Mouse (Mus musculus) heart, postnatal 10 days (tissue): ENCODE data around the gene Fgf2. TPM values are rescaled to one million over a fixed set of nuclear protein-coding genes. Genes with fewer than 3 reads are reported as not detected.

Experiments used
- DNase-seq, 2 experiments: peaks; one replicate each; pipeline ENCODE4 v3.0.0; 2021
- intact Hi-C: fragments of 180-260 bp; cut with DNase I; formaldehyde crosslinking; loops from one replicate; pipeline ENCODE4 v1.15.1; 2025
- total RNA-seq, 2 experiments: library from RNA; stranded (reverse); gene quantifications; 2 replicates each; pipeline ENCODE4 v1.2.3; 2021

Fgf2 gene
- total RNA-seq, 2 experiments from 2014 or later = 3.2 to 3.8 TPM

DNA sequence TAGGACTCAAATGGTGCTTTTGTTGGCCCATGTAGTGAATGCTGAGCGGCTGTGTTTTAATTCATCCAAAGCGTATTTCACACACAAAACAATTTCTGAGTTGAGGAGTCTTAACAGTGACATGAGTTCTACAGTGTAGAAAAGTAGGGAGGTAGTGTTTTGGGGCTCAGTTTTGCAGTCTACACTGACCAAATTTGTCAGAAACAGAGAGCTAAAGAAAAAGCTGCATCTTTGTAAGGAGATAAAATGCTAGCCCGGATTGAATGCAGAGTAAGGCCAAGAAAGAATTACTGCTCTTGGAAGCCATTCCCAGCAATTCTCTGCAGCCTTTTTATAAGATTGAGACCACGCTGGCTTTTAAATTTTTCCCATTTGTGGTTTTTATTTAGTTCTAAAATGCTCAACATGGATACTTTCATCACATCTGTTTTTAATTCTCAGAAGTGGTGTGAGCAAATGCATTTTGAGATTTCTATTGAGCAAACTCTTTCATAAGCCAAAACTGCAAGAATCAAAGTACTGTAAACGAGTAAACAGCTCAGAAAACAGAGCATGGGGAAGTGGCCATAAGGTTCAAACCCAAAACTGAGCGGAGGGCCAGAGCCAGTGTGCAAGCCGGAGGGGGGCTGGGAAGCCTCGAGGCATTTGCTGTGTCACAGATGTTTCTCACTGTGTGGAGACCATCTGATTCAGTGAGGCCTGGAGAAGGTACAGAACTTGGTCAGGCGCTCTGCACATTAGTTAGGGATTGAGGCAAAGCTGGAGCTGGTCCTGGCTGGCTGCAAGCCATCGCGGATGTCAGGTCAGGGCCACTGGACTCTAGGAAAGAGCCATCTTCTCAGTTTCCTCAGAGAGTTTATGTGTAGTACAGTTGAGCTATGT lies 53.8 kb downstream of the Fgf2 start:
- intact Hi-C loops = no loop called here
- DNase-seq = peak; percentile 54

DNA sequence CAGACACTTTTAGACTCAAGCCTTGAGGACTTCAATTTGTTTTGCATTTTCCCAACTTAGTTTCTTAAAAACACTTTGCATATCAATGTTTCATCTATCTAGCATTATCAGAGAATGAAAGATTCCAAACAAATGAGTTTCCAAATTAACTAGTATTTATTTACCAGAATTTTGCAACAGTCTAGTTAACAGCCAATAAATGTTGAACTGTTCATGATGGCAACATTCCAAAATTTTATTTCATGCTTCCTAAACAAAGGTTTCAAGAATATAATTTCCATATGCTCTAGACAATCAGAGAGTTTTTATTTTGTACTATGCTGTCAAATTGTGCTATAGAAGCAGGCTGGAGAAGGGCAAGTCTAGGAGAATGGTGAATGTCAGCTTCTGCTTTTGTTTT lies 59.5 kb downstream of the Fgf2 start:
- intact Hi-C loops = no loop called here
- no peak for DNase-seq

DNA sequence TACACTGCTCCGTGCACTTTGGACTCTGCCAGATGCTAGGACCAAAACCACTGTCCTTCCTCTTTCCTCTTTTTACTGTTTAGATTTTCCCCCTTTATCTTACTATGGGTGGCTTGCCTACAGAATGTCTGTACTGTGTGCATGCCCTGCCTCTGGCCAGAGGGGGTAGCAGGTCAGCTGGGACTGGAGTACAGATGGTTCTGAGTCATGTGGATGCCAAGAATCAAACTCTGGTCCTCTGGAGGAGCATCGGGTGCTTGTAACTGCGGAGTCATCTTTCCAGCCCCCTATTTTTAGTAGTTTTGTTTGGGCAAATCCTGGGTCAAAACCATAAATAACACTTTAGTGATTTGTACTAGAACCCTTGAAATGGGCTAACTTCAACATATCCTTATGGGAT lies 65.3 kb downstream of the Fgf2 start:
- no peak for DNase-seq
- intact Hi-C loops = loop anchor here (5.0 kb wide), 1 partner anchor 321 kb away; no protein-coding TSS in a partner anchor

- DNase-seq = peak; percentile 82 to 92
- intact Hi-C loops = loop anchor here (1.0 to 5.0 kb wide), 3 partner anchors 90 to 322 kb away; no protein-coding TSS in a partner anchor
Observed at GRCm38 (mm10) chr3:37414413-37414960, 66.3 kb downstream of the Fgf2 start.

GRCm38 (mm10) chr3:37418341-37418740 lies 70.2 kb downstream of the Fgf2 start:
- intact Hi-C loops = no loop called here
- no peak for DNase-seq

DNA sequence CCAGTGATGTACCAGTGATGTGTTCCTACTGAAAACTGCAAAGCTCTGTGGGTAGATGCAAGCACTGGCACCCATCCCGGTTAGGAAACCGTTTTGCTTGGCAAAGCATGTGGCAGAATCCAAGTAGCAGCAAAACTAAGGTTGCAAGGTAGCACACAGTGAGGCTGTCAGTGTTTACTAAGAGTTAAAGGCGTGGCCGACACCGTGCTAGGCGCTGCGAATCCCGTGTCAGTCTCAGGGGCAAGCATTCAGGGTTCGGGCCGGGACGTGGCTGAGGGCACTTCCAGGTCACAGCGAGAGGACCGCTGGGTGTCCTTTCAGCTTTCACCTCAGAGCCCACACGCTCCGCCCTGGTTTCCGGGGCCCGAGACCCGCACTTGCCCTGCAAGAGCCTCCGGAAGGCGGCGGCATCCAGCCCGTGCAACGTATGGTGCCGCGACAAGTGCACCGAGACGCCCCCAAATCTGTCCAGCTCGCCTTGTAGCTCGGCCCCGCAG lies 70.9 kb downstream of the Fgf2 start:
- DNase-seq = no peak
- intact Hi-C loops = no loop called here

DNA sequence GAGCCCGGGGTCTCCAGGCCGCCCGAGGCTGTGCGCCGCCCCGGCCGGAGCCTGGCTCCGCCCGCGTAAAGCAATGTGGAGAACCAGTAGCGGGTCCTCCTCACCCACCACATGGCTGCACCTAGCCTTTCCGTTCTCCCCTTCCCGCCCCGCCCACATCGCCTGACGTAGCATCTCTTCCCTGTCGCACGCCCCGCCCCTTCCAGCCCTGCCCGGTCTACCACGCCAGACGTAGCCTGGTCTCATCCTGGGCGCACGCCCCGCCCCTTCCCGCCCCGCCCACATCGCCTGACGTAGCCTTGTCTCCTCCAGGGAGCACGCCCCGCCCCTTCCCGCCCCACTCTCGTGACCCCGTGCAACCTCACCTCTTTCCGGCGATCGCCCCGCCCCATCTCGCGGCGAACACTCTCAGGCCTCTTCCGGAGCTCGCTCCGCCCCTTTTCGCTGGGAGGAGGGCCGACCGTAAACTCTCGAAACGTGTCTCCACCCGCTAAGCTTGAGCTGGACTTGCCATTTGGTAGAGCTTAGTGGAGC lies 71.4 kb downstream of the Fgf2 start, which contains the start of gene Spata5:
Spata5 (plus strand) TSS at position 439 of the 534 bp plus-strand sequence.
- peak; percentile 98 for DNase-seq
- intact Hi-C loops = no loop called here

DNA sequence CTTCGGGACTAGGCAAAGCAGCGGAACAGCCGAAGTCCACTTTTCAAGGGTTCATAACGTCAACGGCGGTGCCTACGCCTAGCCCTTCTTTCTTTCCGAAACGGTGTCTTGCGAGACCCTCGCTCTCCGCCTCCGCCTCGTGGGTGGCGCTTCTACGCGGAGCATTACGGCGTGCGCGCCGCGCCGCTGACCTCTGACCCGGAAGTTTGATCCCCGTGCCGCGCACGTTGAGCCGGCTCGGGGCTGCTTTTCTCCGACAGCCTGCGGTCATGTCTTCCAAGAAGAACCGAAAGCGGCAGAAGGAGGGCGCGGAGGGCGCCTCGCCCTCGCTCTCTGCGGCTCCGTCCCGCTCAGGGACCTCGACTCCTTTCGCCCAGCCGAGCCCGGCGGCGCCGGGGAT lies 71.9 kb downstream of the Fgf2 start, which contains the start of gene Nudt6:
Nudt6 (minus strand) TSS at position 140 of the 400 bp plus-strand sequence.
- intact Hi-C loops = no loop called here
- peak; percentile 94 to 95 for DNase-seq

- DNase-seq = peak in 1 of 2 experiments; percentile 40
- intact Hi-C loops = no loop called here
Observed at GRCm38 (mm10) chr3:37420641-37421040, 72.5 kb downstream of the Fgf2 start.

DNA sequence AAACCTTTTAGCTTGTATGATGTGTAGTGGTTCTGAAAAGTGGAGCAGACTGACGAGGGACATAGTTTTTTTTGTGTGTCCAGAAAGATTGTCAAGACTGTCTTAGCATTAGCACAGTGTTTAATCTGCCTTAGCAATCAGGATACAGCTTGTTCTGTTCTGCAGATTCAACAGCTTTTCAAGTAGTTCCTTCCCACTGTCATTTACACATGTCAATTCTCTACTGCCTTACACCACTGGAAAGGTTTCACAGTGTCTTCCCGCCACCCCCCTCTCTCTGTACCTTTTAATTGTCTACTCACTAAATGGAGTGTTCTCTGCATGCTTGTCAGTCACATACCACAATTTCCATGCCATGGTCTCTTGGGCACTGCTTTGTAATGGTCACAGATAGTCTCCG lies 73.0 kb downstream of the Fgf2 start:
- intact Hi-C loops = no loop called here
- DNase-seq = no peak

- intact Hi-C loops = no loop called here
- DNase-seq = no peak
Observed at GRCm38 (mm10) chr3:37426069-37426468, 77.9 kb downstream of the Fgf2 start.

DNA sequence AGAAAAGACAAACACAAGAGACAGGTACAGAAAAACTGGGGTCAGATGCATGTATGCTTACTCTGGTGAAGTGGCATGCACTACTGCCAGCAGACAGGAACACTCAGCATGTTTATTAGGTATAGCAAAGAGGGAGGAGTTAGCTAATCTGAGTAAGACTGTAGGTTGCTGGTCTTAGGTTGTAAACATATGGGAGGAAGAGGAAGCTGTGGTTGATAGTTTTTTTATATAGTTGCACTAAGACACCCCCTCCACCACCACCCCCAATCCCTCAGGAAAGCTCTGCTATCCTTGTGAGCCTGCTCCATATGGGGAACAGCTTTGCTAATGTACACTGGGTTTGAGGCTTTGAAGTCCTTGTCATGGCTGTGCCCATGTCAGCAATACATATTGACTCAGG lies 82.2 kb downstream of the Fgf2 start:
- DNase-seq = no peak

DNA sequence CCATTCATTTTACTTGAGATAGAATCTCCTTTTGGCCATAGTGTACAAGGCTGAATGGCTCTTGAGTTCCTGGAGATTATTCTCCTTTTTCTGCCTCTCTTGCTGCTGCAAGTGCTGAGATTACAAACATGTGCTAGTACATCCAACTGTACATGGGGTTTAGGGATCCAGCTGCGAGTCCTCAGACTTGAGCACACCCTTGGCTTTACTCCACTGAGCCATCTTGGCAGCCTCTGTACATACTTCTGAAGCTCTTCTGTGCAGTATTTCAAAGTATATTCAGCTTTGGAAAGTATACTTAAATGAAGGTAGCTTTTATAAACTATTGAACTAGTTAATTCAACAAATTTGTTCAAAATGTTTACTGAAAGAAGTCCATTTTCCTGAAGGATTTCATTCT lies 91.6 kb downstream of the Fgf2 start:
- intact Hi-C loops = no loop called here
- DNase-seq = peak; percentile 43 to 53

More for the DNA sequence above, 82.2 kb downstream of the Fgf2 start:
- intact Hi-C loops = no loop called here

DNA sequence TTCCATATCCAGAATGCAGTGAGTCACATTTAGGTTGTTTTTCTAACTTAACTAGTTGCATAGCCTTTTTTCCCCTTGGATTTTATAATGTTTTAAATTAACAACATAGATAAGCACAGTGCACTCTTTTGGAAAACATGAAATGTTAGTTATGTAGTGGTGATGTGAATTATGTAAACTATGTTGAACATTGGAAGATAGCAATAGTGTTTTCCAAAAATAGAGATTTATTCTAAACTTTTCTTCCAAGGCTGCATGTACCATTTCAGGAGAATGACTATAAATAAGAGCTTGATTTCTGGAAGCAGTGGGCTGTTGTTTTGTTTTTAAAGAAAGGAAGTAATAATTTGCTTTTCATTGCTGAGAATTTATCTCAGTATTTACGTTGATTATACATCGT lies 95.3 kb downstream of the Fgf2 start:
- DNase-seq = no peak
- intact Hi-C loops = no loop called here

DNA sequence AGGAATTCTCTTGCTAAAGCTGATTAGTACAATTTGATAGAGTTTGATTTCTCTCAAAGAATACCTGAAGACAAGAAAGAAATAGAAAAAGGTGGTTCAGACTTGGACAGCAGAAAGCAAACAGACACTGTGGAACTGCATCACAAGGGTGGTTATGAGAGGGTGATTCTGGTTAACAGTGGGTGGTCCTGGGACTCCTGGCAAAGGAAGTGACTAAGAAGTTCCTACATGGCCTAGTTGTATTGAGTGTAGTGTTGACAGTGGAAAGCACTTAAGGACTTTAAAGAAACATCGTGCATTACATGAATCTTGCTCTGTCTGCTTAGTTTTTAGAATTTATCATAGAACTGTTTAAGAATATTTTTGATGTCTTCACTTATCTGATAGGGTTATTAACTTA lies 107.8 kb downstream of the Fgf2 start:
- no peak for DNase-seq
- intact Hi-C loops = no loop called here

Other genes with a start within 250 kb of the Fgf2 start
- gene Il2, start 222.4 kb upstream of the Fgf2 start, total RNA-seq = not detected
- not detected for gene Il21, start 115.7 kb upstream of the Fgf2 start, total RNA-seq
- 1 to 10 TPM; 1.2 to 1.7 TPM for gene Bbs12, start 35.8 kb upstream of the Fgf2 start, total RNA-seq
- under 1 TPM; 0.57 to 0.93 TPM for gene Cetn4, start 35.6 kb upstream of the Fgf2 start, total RNA-seq
- 10 to 100 TPM; 21.1 to 23.3 TPM for gene Spata5, start 71.5 kb downstream of the Fgf2 start, total RNA-seq
- 10 to 100 TPM; 18.2 to 24.2 TPM for gene Nudt6, start 71.9 kb downstream of the Fgf2 start, total RNA-seq